Mouse (Mus musculus) liver, embryonic 16.5 days (tissue): ENCODE data around the gene Foxn1. TPM values are rescaled to one million over a fixed set of nuclear protein-coding genes. Genes with fewer than 3 reads are reported as not detected.

Experiments
- ATAC-seq: fragments of 200-750 bp; cut with Nextera tagmentation; 2 replicates; pipeline ENCODE4 v1.8.0; 2017; ENCODE audit warnings: low read depth, mild to moderate bottlenecking, moderate number of reproducible peaks, moderate library complexity
- H3K27ac ChIP-seq: fragments of 300-500 bp; sonication (generic); 2 replicates; pipeline ENCODE4 v1.5.1; 2014; ENCODE audit warnings: mild to moderate bottlenecking, low read length
- H3K27me3 ChIP-seq: fragments of 300-500 bp; sonication (generic); 2 replicates; pipeline ENCODE4 v1.6.1; 2014; ENCODE audit warnings: low read depth, low read length, mixed read lengths; ENCODE audit not compliant: control insufficient read depth, insufficient read depth
- H3K36me3 ChIP-seq: fragments of 300-500 bp; sonication (generic); 2 replicates; pipeline ENCODE4 v1.6.1; 2014; ENCODE audit warnings: mild to moderate bottlenecking; ENCODE audit not compliant: control insufficient read depth, insufficient read depth
- H3K4me1 ChIP-seq: fragments of 300-500 bp; sonication (generic); 2 replicates; pipeline ENCODE4 v1.6.1; 2014; ENCODE audit warnings: low read depth, low read length, mixed read lengths; ENCODE audit not compliant: control insufficient read depth
- H3K4me2 ChIP-seq: fragments of 300-500 bp; sonication (generic); 2 replicates; pipeline ENCODE4 v1.6.1; 2014; ENCODE audit warnings: low read depth, low read length, mixed read lengths
- H3K4me3 ChIP-seq: fragments of 300-500 bp; sonication (generic); 2 replicates; pipeline ENCODE4 v1.5.1; 2014; ENCODE audit warnings: low read depth, mild to moderate bottlenecking, low read length
- H3K9ac ChIP-seq: fragments of 300-500 bp; sonication (generic); 2 replicates; pipeline ENCODE4 v1.6.1; 2014; ENCODE audit warnings: low read depth, low read length
- H3K9me3 ChIP-seq: fragments of 300-500 bp; sonication (generic); replicated peaks from 2 replicates; pipeline ENCODE4 v1.6.1; 2016; ENCODE audit warnings: low read length; ENCODE audit not compliant: control insufficient read depth
- WGBS: fragments of 180-500 bp; shearing (Covaris S2); extraction: QIAGEN DNeasy Blood & Tissue Kit; methylation state at CpG from one replicate; pipeline ENCODE4 v1.1.7; 2014; ENCODE audit not compliant: insufficient replicate concordance; 5-methylcytosine and 5-hydroxymethylcytosine counted together
- polyA plus RNA-seq: library from polyadenylated mRNA; unstranded; fragments of >200 nt; fragmentation: Nextera tagmentation; extraction: Ambion mirVana; gene quantifications from 2 replicates; pipeline ENCODE4 v1.2.1, GENCODE M21; 2015

Gene Foxn1
- polyA plus RNA-seq, 1 experiment from 2014 or later, result not detected

DNA sequence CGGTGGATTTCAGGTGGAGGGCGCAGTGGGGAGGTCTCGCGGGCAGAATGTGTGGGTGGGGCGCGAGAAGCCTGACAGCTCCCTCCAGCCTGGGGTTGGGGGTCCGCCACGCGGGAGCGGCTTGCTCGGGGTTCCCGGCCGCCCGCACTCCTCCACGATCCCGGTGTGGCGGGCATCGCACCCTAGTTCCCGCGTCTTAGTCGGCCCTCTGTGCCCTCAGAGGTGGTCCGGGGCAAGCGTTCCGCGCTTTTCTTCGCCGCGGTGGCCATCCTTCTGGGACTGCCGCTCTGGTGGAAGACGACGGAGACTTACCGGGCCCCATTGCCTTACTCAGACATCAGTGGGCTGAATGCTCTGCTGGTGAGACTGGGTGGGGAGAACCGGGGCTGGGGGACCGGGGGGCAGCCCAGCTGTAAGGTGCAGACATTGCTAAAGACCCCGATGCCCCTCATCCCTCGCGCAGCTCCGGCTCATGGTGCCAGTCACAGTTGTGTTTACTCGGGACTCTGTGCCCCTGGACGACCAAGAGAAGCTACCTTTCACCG lies 57.8 kb downstream of the Foxn1 start:
- Histone ChIP-seq H3K9ac (peak overlapping the region; percentile 81), H3K4me1 (peaks cover 8% of the 10 kb centered on the region), H3K4me3 (peak overlapping the region; percentile 79), H3K27ac (no peak overlapping the region), H3K36me3 (no peaks in the 10 kb centered on the region), H3K27me3 (no peaks in the 10 kb centered on the region), H3K9me3 (no peaks in the 10 kb centered on the region), H3K4me2 (peak overlapping the region; percentile 91)
- peak; percentile 55 for ATAC-seq
- 1% methylated on average over 41 of the region's 41 CpGs for WGBS

DNA sequence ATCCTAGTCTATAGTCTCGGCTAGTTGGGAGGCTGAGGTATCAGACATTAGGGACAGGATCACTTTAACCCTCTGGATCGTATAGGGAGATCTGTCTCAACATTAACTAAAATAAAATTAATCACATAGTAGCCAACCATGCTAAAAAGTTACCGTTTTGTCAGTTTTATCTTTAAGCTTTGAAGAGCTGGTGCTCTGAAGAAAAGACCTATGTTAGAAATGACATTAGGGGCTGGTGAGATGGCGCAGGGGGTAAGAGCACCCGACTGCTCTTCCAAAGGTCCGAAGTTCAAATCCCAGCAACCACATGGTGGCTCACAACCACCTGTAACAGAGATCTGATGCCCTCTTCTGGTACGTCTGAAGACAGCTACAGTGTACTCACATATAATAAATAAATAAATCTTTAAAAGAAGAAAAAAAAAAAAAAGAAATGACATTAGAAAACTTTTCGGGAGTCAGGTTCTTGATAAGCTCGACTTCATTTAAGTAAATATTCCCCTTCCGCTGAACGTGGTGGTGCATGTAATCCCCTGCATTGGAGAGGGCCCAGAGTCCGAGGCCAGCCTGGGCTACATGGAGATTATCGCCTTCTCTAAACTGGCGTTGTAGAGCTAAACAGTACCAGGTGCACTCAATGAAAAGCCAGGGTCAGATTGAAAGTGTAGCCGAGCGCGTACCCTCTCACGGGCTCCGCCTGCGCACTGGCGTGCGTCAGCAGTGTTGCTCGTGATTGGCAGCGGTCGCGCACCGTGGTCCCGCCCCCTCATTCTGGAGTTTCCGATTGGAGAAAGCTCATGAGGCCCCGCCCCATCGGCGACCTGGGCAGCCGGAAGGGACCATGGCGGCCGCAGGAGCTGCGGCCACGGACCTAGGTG lies 58.5 kb downstream of the Foxn1 start, which contains the start of gene Pigs:
TSS of gene Pigs (plus strand) at position 782 of the 878 bp plus-strand sequence.
- H3K4me2 ChIP-seq, result peak within 1 kb of the TSS; percentile 91
- H3K4me1 ChIP-seq, result peaks cover 15% of the 10 kb centered on the region
- peak within 1 kb of the TSS; percentile 81 for H3K9ac ChIP-seq
- no peaks in the 10 kb centered on the region for H3K9me3 ChIP-seq
- peak within 1 kb of the TSS; percentile 79 for H3K4me3 ChIP-seq
- peak; percentile 98 for ATAC-seq
- H3K36me3 ChIP-seq, result no peaks in the 10 kb centered on the region
- H3K27ac ChIP-seq, result peak within 1 kb of the TSS; percentile 35; the same call in 1 of the 2 replicates
- WGBS, result 8% methylated on average over 37 of the region's 37 CpGs
- H3K27me3 ChIP-seq, result no peaks in the 10 kb centered on the region

DNA sequence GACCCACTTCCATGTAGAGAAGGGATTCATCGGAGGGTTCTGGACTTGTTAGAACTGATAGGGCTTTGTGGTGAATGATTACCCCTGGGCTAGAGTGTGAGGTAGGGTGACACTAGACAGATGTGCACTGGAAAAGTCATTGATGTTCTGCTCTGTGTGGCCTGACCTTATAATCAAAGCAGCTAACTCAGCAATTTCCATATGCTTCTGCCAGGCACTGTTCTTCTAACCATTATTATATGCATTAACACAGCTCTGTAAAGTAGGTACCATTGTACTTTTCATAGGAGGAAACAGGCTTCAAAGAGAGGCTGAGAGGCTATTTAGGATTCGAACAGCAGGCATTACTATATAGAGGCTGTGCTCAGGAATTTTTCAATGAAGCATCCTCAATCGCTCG lies 59.1 kb downstream of the Foxn1 start:
- Histone ChIP-seq H3K4me1 (peaks cover 21% of the 10 kb centered on the region), H3K4me3 (no peak overlapping the region), H3K27me3 (no peaks in the 10 kb centered on the region), H3K27ac (no peak overlapping the region), H3K9ac (no peak overlapping the region), H3K36me3 (peaks cover 1% of the 10 kb centered on the region; the same call in 1 of the 2 replicates), H3K4me2 (no peak overlapping the region), H3K9me3 (no peaks in the 10 kb centered on the region)
- WGBS, result 81% methylated on average over 4 of the region's 4 CpGs
- ATAC-seq, result no peak

DNA sequence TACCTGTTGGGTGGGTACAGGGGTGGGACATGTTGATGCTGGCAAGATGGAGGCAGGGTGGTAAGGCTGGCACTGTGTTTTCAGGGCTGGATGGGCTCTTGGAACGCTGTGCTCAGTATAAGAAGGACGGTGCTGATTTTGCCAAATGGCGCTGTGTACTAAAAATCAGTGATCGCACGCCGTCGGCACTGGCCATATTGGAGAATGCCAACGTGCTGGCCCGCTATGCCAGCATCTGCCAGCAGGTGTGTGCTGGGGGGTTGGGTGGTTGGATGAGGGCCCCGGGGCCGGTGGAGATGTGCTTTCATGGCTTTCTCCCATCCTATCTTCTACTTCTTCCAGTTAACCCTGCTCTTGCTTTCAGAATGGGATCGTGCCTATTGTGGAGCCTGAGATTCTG lies 61.4 kb downstream of the Foxn1 start:
- H3K9ac ChIP-seq, result no peak overlapping the region
- no peaks in the 10 kb centered on the region for H3K27me3 ChIP-seq
- H3K4me1 ChIP-seq, result peaks cover 24% of the 10 kb centered on the region
- no peak overlapping the region for H3K4me3 ChIP-seq
- 87% methylated on average over 12 of the region's 12 CpGs for WGBS
- H3K4me2 ChIP-seq, result no peak overlapping the region
- H3K27ac ChIP-seq, result no peak overlapping the region
- ATAC-seq, result no peak
- no peaks in the 10 kb centered on the region for H3K9me3 ChIP-seq
- H3K36me3 ChIP-seq, result peaks cover 23% of the 10 kb centered on the region

DNA sequence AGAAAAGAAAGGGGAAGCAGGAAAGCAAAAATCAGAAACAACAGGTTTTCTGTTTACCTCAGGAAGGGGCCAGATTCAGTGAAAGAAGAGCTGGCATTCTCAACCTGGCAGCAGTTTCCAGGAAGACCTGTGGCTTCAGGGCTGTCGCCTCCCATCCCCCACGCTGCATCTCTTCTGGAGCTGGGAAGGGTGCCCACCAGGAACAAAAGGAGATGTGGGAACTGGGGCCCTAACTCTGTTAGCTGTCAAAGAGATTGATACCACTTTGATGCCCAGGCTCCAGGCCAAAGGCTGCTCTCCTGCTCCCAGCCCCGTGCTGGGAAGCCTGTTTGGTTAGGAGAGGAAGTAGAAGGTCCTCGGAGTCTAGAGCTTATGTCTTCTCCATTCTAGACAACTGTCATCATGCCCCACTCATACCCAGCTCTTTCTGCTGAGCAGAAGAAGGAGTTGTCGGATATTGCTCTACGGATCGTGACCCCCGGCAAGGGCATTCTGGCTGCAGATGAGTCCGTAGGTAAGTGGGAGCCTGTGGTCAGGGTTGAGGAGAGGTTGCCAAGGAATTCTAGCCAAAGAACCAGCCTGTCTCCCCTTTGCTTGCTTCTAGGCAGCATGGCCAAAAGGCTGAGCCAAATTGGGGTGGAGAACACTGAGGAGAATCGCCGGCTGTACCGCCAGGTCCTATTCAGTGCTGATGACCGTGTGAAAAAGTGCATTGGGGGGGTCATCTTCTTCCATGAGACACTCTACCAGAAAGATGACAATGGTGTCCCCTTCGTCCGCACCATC lies 62.2 kb downstream of the Foxn1 start:
- WGBS, result 80% methylated on average over 15 of the region's 15 CpGs
- no peaks in the 10 kb centered on the region for H3K27me3 ChIP-seq
- ATAC-seq, result no peak
- peaks cover 29% of the 10 kb centered on the region for H3K36me3 ChIP-seq
- no peak overlapping the region for H3K9ac ChIP-seq
- peaks cover 22% of the 10 kb centered on the region for H3K4me1 ChIP-seq
- H3K4me2 ChIP-seq, result no peak overlapping the region
- no peak overlapping the region for H3K4me3 ChIP-seq
- no peaks in the 10 kb centered on the region for H3K9me3 ChIP-seq
- no peak overlapping the region for H3K27ac ChIP-seq

DNA sequence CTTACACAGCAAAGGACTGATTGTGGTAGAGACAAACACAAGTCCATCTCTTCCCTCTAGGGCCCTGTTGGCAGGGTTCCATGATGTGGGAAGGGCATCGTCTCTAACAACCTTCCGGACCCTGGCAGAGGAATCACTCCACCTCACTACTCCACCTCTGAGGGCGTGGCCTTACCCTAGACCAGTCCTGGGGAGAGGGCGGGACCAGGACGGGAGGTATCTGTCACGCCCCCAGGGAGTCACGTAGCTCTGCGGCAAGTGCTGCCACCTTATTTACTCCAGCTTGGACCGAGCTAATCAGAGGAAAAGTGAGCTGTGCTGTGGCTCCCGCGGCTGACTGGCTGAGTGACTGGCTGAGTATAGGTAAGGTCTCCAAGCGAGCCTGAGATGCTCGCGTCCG lies 63.5 kb downstream of the Foxn1 start, which contains the start of gene Aldoc:
TSS of gene Aldoc (plus strand) at position 109 of the 400 bp plus-strand sequence.
- peak within 1 kb of the TSS; percentile 45 for H3K9ac ChIP-seq
- no peaks in the 10 kb centered on the region for H3K9me3 ChIP-seq
- H3K4me3 ChIP-seq, result peak within 1 kb of the TSS; percentile 43
- H3K36me3 ChIP-seq, result peaks cover 42% of the 10 kb centered on the region
- WGBS, result 4% methylated on average over 15 of the region's 15 CpGs
- peaks cover 17% of the 10 kb centered on the region for H3K4me1 ChIP-seq
- peak within 1 kb of the TSS; percentile 72 for H3K27ac ChIP-seq
- H3K27me3 ChIP-seq, result no peaks in the 10 kb centered on the region
- H3K4me2 ChIP-seq, result peak within 1 kb of the TSS; percentile 47
- ATAC-seq, result peak; percentile 99

DNA sequence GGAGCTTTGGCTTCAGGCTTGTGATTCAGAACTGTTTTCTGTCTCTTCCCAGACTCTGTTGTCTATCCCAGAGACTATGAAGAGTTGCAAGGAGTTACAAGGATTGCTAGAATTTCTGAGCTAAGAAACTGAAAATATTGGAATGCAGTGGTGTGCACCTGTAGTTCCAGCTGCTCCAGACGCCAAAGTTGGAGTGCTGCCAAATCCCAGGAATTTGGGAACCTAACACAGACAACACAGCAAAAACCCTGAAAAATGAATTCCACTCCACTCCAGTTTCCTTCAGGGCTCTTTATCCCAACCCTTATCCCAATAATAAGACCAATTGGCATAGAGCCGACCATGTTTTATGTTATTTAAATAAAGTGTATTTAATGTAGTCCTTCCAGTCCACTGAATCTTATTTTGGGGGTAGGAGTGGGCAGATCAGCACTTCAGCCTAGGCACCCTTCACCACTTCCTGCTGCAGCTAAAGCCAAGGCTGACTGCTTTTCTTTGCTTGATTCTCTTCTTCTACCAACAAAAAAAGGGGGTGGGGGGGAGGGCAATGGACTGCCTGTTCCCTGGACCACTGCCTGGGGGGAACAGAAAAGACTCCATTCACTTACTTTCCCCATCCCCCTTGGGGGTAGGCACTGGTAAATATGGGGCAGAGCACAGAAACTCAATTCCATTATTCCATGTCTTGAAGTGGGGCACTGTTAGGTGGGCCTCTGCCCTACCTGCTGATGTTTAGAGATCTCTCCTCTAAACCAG lies 64.1 kb downstream of the Foxn1 start:
- Histone ChIP-seq H3K4me1 (peaks cover 17% of the 10 kb centered on the region), H3K9ac (no peak overlapping the region), H3K9me3 (no peaks in the 10 kb centered on the region), H3K4me2 (no peak overlapping the region), H3K27me3 (no peaks in the 10 kb centered on the region), H3K4me3 (no peak overlapping the region), H3K27ac (peak overlapping the region; percentile 72), H3K36me3 (peaks cover 48% of the 10 kb centered on the region)
- WGBS, result 70% methylated on average over 2 of the region's 2 CpGs
- no peak for ATAC-seq

DNA sequence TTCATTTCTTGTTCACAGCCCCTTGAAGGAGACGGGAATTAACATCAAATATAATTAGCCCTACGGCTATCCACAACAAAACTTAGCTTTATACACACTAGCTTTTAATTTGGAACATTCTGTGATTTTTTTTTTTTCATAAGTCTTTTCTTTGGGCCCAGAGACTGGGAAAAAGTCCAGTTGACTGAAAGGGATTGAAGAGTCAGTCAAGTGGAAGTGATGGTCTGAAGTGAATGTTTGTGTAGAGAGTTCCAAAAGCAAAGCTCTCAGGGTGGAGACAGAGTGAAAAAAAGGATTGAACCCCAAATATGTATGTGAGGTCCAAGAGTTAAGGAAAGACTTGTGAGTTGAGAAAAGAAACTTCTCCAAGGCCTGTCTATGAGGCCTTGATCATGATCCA lies 67.9 kb downstream of the Foxn1 start:
- H3K27me3 ChIP-seq, result no peaks in the 10 kb centered on the region
- no peak overlapping the region for H3K4me3 ChIP-seq
- ATAC-seq, result no peak
- peaks cover 83% of the 10 kb centered on the region for H3K36me3 ChIP-seq
- H3K4me2 ChIP-seq, result no peak overlapping the region
- H3K9me3 ChIP-seq, result no peaks in the 10 kb centered on the region
- no peak overlapping the region for H3K27ac ChIP-seq
- H3K4me1 ChIP-seq, result peaks cover 15% of the 10 kb centered on the region
- 84% methylated on average over 2 of the region's 2 CpGs for WGBS
- no peak overlapping the region for H3K9ac ChIP-seq
